Mouse (Mus musculus): ENCODE data around the gene Trim45. TPM values are rescaled to one million over a fixed set of nuclear protein-coding genes. Genes with fewer than 3 reads are reported as not detected.
A peak's percentile ranks its signal among the peaks of the same experiment; 100 is the strongest.

The Trim45 gene
- 10 to 100 TPM; 10.4 to 15.0 (median 11.7) TPM for total RNA-seq (2022)

- peak; percentile 98 to 100 for DNase-seq (ENCODE audit: low spot score in 2 of 2)
These were observed at the start of gene Trim45 for GRCm38 (mm10) chr3:100921825-100922505. Gene Trim45 (plus strand): TSS chr3:100922202.

GRCm38 (mm10) chr3:100877057-100877456 is 44.9 kb upstream of the Trim45 start:
- DNase-seq (ENCODE audit: low spot score in 2 of 2): no peak

- DNase-seq (ENCODE audit: low spot score in 2 of 2): no peak
These were observed 40.6 kb upstream of the Trim45 start for GRCm38 (mm10) chr3:100881403-100881802.

GRCm38 (mm10) chr3:100881843-100882634 is 40.0 kb upstream of the Trim45 start:
- no peak for DNase-seq (ENCODE audit: low spot score in 2 of 2)

GRCm38 (mm10) chr3:100889234-100889633 is 32.8 kb upstream of the Trim45 start:
- DNase-seq (ENCODE audit: low spot score in 2 of 2): no peak

- no peak for DNase-seq (ENCODE audit: low spot score in 2 of 2)
These were observed 31.6 kb upstream of the Trim45 start for GRCm38 (mm10) chr3:100890406-100890805.

- no peak for DNase-seq (ENCODE audit: low spot score in 2 of 2)
These were observed 29.3 kb upstream of the Trim45 start for GRCm38 (mm10) chr3:100892383-100893335.

- DNase-seq (ENCODE audit: low spot score in 2 of 2): no peak
These were observed 26.5 kb upstream of the Trim45 start for GRCm38 (mm10) chr3:100895500-100895899.

GRCm38 (mm10) chr3:100906128-100906527 is 15.9 kb upstream of the Trim45 start:
- DNase-seq (ENCODE audit: low spot score in 2 of 2): no peak

- DNase-seq (ENCODE audit: low spot score in 2 of 2): no peak
These were observed 15.1 kb upstream of the Trim45 start for GRCm38 (mm10) chr3:100906916-100907315.

- no peak for DNase-seq (ENCODE audit: low spot score in 2 of 2)
These were observed 13.4 kb upstream of the Trim45 start for GRCm38 (mm10) chr3:100908594-100908993.

GRCm38 (mm10) chr3:100910621-100911020 is 11.4 kb upstream of the Trim45 start:
- DNase-seq (ENCODE audit: low spot score in 2 of 2): no peak

- DNase-seq (ENCODE audit: low spot score in 2 of 2): no peak
These were observed 11.0 kb upstream of the Trim45 start for GRCm38 (mm10) chr3:100911026-100911425.

GRCm38 (mm10) chr3:100911498-100912213 is 10.3 kb upstream of the Trim45 start:
- no peak for DNase-seq (ENCODE audit: low spot score in 2 of 2)

GRCm38 (mm10) chr3:100916844-100917243 is 5.2 kb upstream of the Trim45 start:
- DNase-seq (ENCODE audit: low spot score in 2 of 2): no peak

- no peak for DNase-seq (ENCODE audit: low spot score in 2 of 2)
These were observed 1.3 kb upstream of the Trim45 start for GRCm38 (mm10) chr3:100920611-100921140.

- no peak for DNase-seq (ENCODE audit: low spot score in 2 of 2)
These were observed 739 bp downstream of the Trim45 start for GRCm38 (mm10) chr3:100922506-100923375.

GRCm38 (mm10) chr3:100924065-100924732 is 2.2 kb downstream of the Trim45 start:
- peak in 1 of 2 experiments; percentile 32 for DNase-seq (ENCODE audit: low spot score in 2 of 2)

- DNase-seq (ENCODE audit: low spot score in 2 of 2): no peak
These were observed 3.2 kb downstream of the Trim45 start for GRCm38 (mm10) chr3:100925176-100925575.

All from left cerebral cortex, adult 8-10 months (tissue).